Mouse (Mus musculus) myocyte (in vitro differentiated cells): Measurements from ENCODE around the gene Tsx. TPM values are rescaled to one million over a fixed set of nuclear protein-coding genes. Genes with fewer than 3 reads are reported as not detected.

Experiments
- H3K27me3 ChIP-seq: one replicate; pipeline ENCODE4 v1.6.1; 2011; ENCODE audit not compliant: control insufficient read depth, insufficient read depth, insufficient read length
- H3K36me3 ChIP-seq: one replicate; pipeline ENCODE4 v1.6.1; 2011; ENCODE audit not compliant: control insufficient read depth, insufficient read depth
- H3K4me2 ChIP-seq: one replicate; pipeline ENCODE4 v1.6.1; 2011; ENCODE audit warnings: low read depth, control low read depth
- H3K4me3 ChIP-seq: one replicate; pipeline ENCODE4 v1.5.1; 2011; ENCODE audit warnings: mild to moderate bottlenecking, control low read depth, moderate library complexity
- H3K79me2 ChIP-seq: one replicate; pipeline ENCODE4 v1.6.1; 2011; ENCODE audit not compliant: control insufficient read depth, insufficient read depth
- H3ac ChIP-seq: one replicate; pipeline ENCODE4 v1.6.1; 2011; ENCODE audit not compliant: control insufficient read depth, insufficient read length
- CEBPB ChIP-seq: IDR thresholded peaks from 2 replicates; pipeline ENCODE4 v1.6.1; 2011; ENCODE audit warnings: mild to moderate bottlenecking, moderate library complexity; ENCODE audit not compliant: poor library complexity, insufficient read depth, severe bottlenecking
- E2F4 ChIP-seq: IDR thresholded peaks from one replicate; pipeline ENCODE4 v1.6.1; 2011; ENCODE audit warnings: mild to moderate bottlenecking, control low read depth, moderate library complexity; ENCODE audit not compliant: insufficient read depth
- MAX ChIP-seq: IDR thresholded peaks from one replicate; pipeline ENCODE4 v1.6.1; 2011; ENCODE audit warnings: low read depth, mild to moderate bottlenecking, control low read depth
- MYOD1 ChIP-seq, 3 experiments: IDR thresholded peaks; one replicate each; pipeline ENCODE4 v1.6.1; 2011; ENCODE audit warnings: control low read depth in 2 of 3, low read depth in 2 of 3, mild to moderate bottlenecking in 2 of 3, moderate library complexity in 1 of 3; ENCODE audit not compliant: insufficient read length in 2 of 3, control insufficient read depth in 1 of 3
- MYOG ChIP-seq, 3 experiments: IDR thresholded peaks; one replicate each; pipeline ENCODE4 v1.6.1; 2011; ENCODE audit warnings: control low read depth in 2 of 3, low read depth in 2 of 3, mild to moderate bottlenecking in 2 of 3; ENCODE audit not compliant: insufficient read length in 2 of 3, control insufficient read depth in 1 of 3, insufficient read depth in 1 of 3
- POLR2A ChIP-seq: IDR thresholded peaks from one replicate; pipeline ENCODE4 v1.6.1; 2011; ENCODE audit warnings: low read depth, mild to moderate bottlenecking, control low read depth, moderate library complexity; ENCODE audit not compliant: insufficient read length
- POLR2AphosphoS2 ChIP-seq: IDR thresholded peaks from one replicate; pipeline ENCODE4 v1.6.1; 2011; ENCODE audit warnings: low read depth, control low read depth; ENCODE audit not compliant: insufficient read length
- REST ChIP-seq: IDR thresholded peaks from one replicate; pipeline ENCODE4 v1.6.1; 2011; ENCODE audit warnings: mild to moderate bottlenecking, control low read depth, moderate library complexity; ENCODE audit not compliant: insufficient read depth, insufficient read length
- SRF ChIP-seq: IDR thresholded peaks from one replicate; pipeline ENCODE4 v1.6.1; 2011; ENCODE audit warnings: low read depth; ENCODE audit not compliant: control insufficient read depth, insufficient read length
- TCF12 ChIP-seq: IDR thresholded peaks from one replicate; pipeline ENCODE4 v1.6.1; 2011; ENCODE audit warnings: mild to moderate bottlenecking, control low read depth; ENCODE audit not compliant: poor library complexity, insufficient read depth, severe bottlenecking
- TCF3 ChIP-seq: IDR thresholded peaks from one replicate; pipeline ENCODE4 v1.6.1; 2011; ENCODE audit warnings: low read depth, control low read depth; ENCODE audit not compliant: insufficient read length
- USF1 ChIP-seq: IDR thresholded peaks from one replicate; pipeline ENCODE4 v1.6.1; 2011; ENCODE audit warnings: low read depth, mild to moderate bottlenecking, control low read depth, moderate library complexity
- polyA plus RNA-seq: library from polyadenylated mRNA; unstranded; fragments of >200 nt; fragmentation: generic; extraction: Trizol; gene quantifications from one replicate; pipeline ENCODE4 v1.2.1, GENCODE M21; 2012; ENCODE audit warnings: missing spikeins

The Tsx gene
- polyA plus RNA-seq, 1 experiment = not detected

GRCm38 (mm10) chrX:103374250-103374649, 40.0 kb upstream of the Tsx start:
- H3K4me3 ChIP-seq = no peak overlapping the region
- no peak overlapping the region for H3K4me2 ChIP-seq
- TF ChIP-seq E2F4 = no peak
- TF ChIP-seq SRF = no peak
- H3ac ChIP-seq = no peak overlapping the region
- no peaks in the 10 kb centered on the region for H3K36me3 ChIP-seq
- H3K79me2 ChIP-seq = no peaks in the 10 kb centered on the region
- H3K27me3 ChIP-seq = no peaks in the 10 kb centered on the region

- no peak for TF ChIP-seq TCF3
- TF ChIP-seq MYOD1 (IDR thresholded peaks at IDR 0.05; ENCODE audit: control insufficient read depth in 1 of 3, insufficient read length in 2 of 3, low read depth in 2 of 3) = no peak
- TF ChIP-seq REST = no peak
- no peak for TF ChIP-seq MYOG (IDR thresholded peaks at IDR 0.05; ENCODE audit: control insufficient read depth in 1 of 3, insufficient read depth in 1 of 3, insufficient read length in 2 of 3, low read depth in 2 of 3)
- no peak for TF ChIP-seq CEBPB
- no peak for TF ChIP-seq MAX
- Histone ChIP-seq H3ac (no peak overlapping the region), H3K27me3 (no peaks in the 10 kb centered on the region), H3K36me3 (no peaks in the 10 kb centered on the region), H3K79me2 (no peaks in the 10 kb centered on the region), H3K4me2 (no peak overlapping the region), H3K4me3 (no peak overlapping the region)
Observed at GRCm38 (mm10) chrX:103384528-103384927, 29.7 kb upstream of the Tsx start.

- Histone ChIP-seq H3K36me3 (no peaks in the 10 kb centered on the region), H3K4me3 (no peak overlapping the region), H3K4me2 (no peak overlapping the region), H3ac (no peak overlapping the region), H3K27me3 (no peaks in the 10 kb centered on the region), H3K79me2 (no peaks in the 10 kb centered on the region)
- TF ChIP-seq MYOG (IDR thresholded peaks at IDR 0.05; ENCODE audit: control insufficient read depth in 1 of 3, insufficient read depth in 1 of 3, insufficient read length in 2 of 3, low read depth in 2 of 3) (no peak), CEBPB (no peak), E2F4 (no peak), TCF12 (no peak), POLR2AphosphoS2 (no peak), TCF3 (no peak), MAX (no peak), SRF (no peak)
Observed at GRCm38 (mm10) chrX:103388131-103388530, 26.1 kb upstream of the Tsx start.

GRCm38 (mm10) chrX:103393841-103394240, 20.4 kb upstream of the Tsx start:
- Histone ChIP-seq H3K36me3 (no peaks in the 10 kb centered on the region), H3K79me2 (no peaks in the 10 kb centered on the region), H3K27me3 (no peaks in the 10 kb centered on the region), H3K4me3 (no peak overlapping the region), H3ac (no peak overlapping the region), H3K4me2 (no peak overlapping the region)
- no peak for TF ChIP-seq MYOG (IDR thresholded peaks at IDR 0.05; ENCODE audit: control insufficient read depth in 1 of 3, insufficient read depth in 1 of 3, insufficient read length in 2 of 3, low read depth in 2 of 3)
- no peak for TF ChIP-seq USF1
- no peak for TF ChIP-seq REST
- no peak for TF ChIP-seq SRF
- TF ChIP-seq POLR2A = no peak
- no peak for TF ChIP-seq POLR2AphosphoS2
- no peak for TF ChIP-seq MYOD1 (IDR thresholded peaks at IDR 0.05; ENCODE audit: control insufficient read depth in 1 of 3, insufficient read length in 2 of 3, low read depth in 2 of 3)
- no peak for TF ChIP-seq TCF3
- no peak for TF ChIP-seq E2F4
- no peak for TF ChIP-seq TCF12
- no peak for TF ChIP-seq MAX
- TF ChIP-seq CEBPB = no peak

GRCm38 (mm10) chrX:103405021-103405420, 9.2 kb upstream of the Tsx start:
- TF ChIP-seq TCF3 (no peak), MAX (no peak), TCF12 (no peak), POLR2A (no peak), E2F4 (no peak), POLR2AphosphoS2 (no peak), CEBPB (no peak), SRF (no peak), USF1 (no peak), MYOG (IDR thresholded peaks at IDR 0.05; ENCODE audit: control insufficient read depth in 1 of 3, insufficient read depth in 1 of 3, insufficient read length in 2 of 3, low read depth in 2 of 3) (no peak), MYOD1 (IDR thresholded peaks at IDR 0.05; ENCODE audit: control insufficient read depth in 1 of 3, insufficient read length in 2 of 3, low read depth in 2 of 3) (no peak), REST (no peak)
- Histone ChIP-seq H3K79me2 (no peaks in the 10 kb centered on the region), H3K4me2 (no peak overlapping the region), H3ac (no peak overlapping the region), H3K36me3 (no peaks in the 10 kb centered on the region), H3K27me3 (no peaks in the 10 kb centered on the region), H3K4me3 (no peak overlapping the region)
